Comparison of ENCODE assay signal across 38 mouse cellular contexts in the genomic region with DNA sequence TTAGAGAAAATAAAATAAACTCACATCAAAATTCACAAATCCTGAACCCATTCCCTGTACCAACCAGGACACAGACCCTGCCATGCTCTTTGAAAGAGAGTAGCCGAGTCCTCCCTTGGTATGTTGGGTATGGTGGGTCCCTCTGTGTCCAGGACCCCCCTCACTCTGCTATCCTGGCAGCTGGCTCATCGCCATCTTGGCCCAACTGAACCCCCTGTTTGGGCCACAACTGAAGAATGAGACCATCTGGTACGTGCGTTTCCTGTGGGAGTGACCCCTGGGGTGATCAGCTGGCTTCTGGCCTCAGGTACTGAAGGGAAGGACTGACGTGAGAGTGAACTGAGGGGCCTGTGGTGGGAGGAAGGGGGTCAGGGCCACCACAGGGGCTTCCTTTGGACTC. TPM values are rescaled to one million over a fixed set of nuclear protein-coding genes. Genes with fewer than 3 reads are reported as not detected.
DNase-seq lines count a peak whose midpoint lies in the region; ATAC-seq lines count a peak whose summit lies in the region.
"Had no signal": no experiment of that assay in that cellular context is flagged by ENCODE, and none has a peak within 500 bp of the region (broad histone marks: within the 10 kb centered on the region; RNA-seq: fewer than 3 reads in every experiment).

No protein-coding gene starts in this region.

- no peak overlapping the region for H3K27ac ChIP-seq in hindbrain, embryonic 13.5 days
- no peak overlapping the region for H3K27ac ChIP-seq in hindbrain, embryonic 12.5 days
- no peak overlapping the region for H3K27ac ChIP-seq in midbrain, embryonic 13.5 days
- H3K27ac ChIP-seq in midbrain, embryonic 16.5 days (ENCODE audit: low read length): no peak overlapping the region
- H3K27ac ChIP-seq: hindbrain, embryonic 15.5 days; kidney, embryonic 15.5 days; liver, embryonic 15.5 days; midbrain, embryonic 12.5 days; neural tube, embryonic 12.5 days; stomach, postnatal 0 days had no signal

- peak; percentile 39 to 59 for DNase-seq in adrenal gland, adult (ENCODE audit: inconsistent age in 2 of 2, low spot score in 1 of 2)
- no peak for DNase-seq in adrenal gland, postnatal 10 days
- peak; percentile 47 to 49 for DNase-seq in cerebellum, postnatal 10 days
- DNase-seq: thymus, adult 18-20 months had no signal

- ATAC-seq in cerebellum, adult (ENCODE audit: insufficient number of reproducible peaks, low FRiP score, low TSS enrichment): no peak
- ATAC-seq in hindbrain, embryonic 13.5 days (ENCODE audit: low FRiP score): no peak
- ATAC-seq in hindbrain, embryonic 12.5 days (ENCODE audit: low FRiP score): no peak
- ATAC-seq in midbrain, embryonic 13.5 days: no peak
- ATAC-seq in midbrain, embryonic 16.5 days: no peak
- ATAC-seq: forebrain, embryonic 16.5 days had no signal

- no peak overlapping the region for H3K4me3 ChIP-seq in hindbrain, embryonic 13.5 days
- no peak overlapping the region for H3K4me3 ChIP-seq in hindbrain, embryonic 12.5 days
- no peak overlapping the region for H3K4me3 ChIP-seq in midbrain, embryonic 13.5 days (replicated peaks)
- no peak overlapping the region for H3K4me3 ChIP-seq in midbrain, embryonic 16.5 days (ENCODE audit: low read depth, low read length)
- H3K4me3 ChIP-seq: erythroblast, embryonic 14.5 days; heart, embryonic 10.5 days; hindbrain, embryonic 15.5 days; kidney, embryonic 15.5 days; liver, embryonic 15.5 days; neural tube, embryonic 12.5 days had no signal

- peaks cover 38% of the 10 kb centered on the region for H3K4me1 ChIP-seq in hindbrain, embryonic 13.5 days (replicated peaks)
- peaks cover 25% of the 10 kb centered on the region for H3K4me1 ChIP-seq in hindbrain, embryonic 12.5 days
- H3K4me1 ChIP-seq in midbrain, embryonic 13.5 days (replicated peaks): peaks cover 28% of the 10 kb centered on the region
- peaks cover 25% of the 10 kb centered on the region for H3K4me1 ChIP-seq in midbrain, embryonic 16.5 days (ENCODE audit: control insufficient read depth, insufficient read depth, low read length)

- H3K9ac ChIP-seq in hindbrain, embryonic 13.5 days: peak overlapping the region; percentile 19; the same call in 1 of the 2 replicates
- H3K9ac ChIP-seq in hindbrain, embryonic 12.5 days: no peak overlapping the region
- 0 out of 2 replicates have a peak overlapping the region, but pooled peaks have one; percentile 44 for H3K9ac ChIP-seq in midbrain, embryonic 13.5 days (replicated peaks)
- H3K9ac ChIP-seq in midbrain, embryonic 16.5 days (ENCODE audit: low read depth, low read length): no peak overlapping the region
- H3K9ac ChIP-seq: hindbrain, embryonic 15.5 days; kidney, embryonic 15.5 days; liver, embryonic 15.5 days; midbrain, embryonic 12.5 days; neural tube, embryonic 12.5 days had no signal

- H3K4me2 ChIP-seq in hindbrain, embryonic 13.5 days: no peak overlapping the region
- no peak overlapping the region for H3K4me2 ChIP-seq in hindbrain, embryonic 12.5 days (replicated peaks)
- H3K4me2 ChIP-seq in midbrain, embryonic 13.5 days (replicated peaks): no peak overlapping the region
- no peak overlapping the region for H3K4me2 ChIP-seq in midbrain, embryonic 16.5 days (ENCODE audit: low read length)
- H3K4me2 ChIP-seq: kidney, embryonic 15.5 days; liver, embryonic 15.5 days had no signal

- H3K36me3 ChIP-seq in hindbrain, embryonic 13.5 days: peaks cover 33% of the 10 kb centered on the region
- H3K36me3 ChIP-seq in hindbrain, embryonic 12.5 days: peaks cover 26% of the 10 kb centered on the region
- H3K36me3 ChIP-seq in midbrain, embryonic 13.5 days: peaks cover 37% of the 10 kb centered on the region
- H3K36me3 ChIP-seq in midbrain, embryonic 16.5 days (ENCODE audit: control insufficient read depth, insufficient read depth, low read length): peaks cover 17% of the 10 kb centered on the region
- H3K36me3 ChIP-seq: kidney, embryonic 15.5 days; liver, embryonic 15.5 days had no signal

- H3K9me3 ChIP-seq in hindbrain, embryonic 13.5 days: no peaks in the 10 kb centered on the region
- no peaks in the 10 kb centered on the region for H3K9me3 ChIP-seq in hindbrain, embryonic 12.5 days (replicated peaks)
- no peaks in the 10 kb centered on the region for H3K9me3 ChIP-seq in midbrain, embryonic 13.5 days
- no peaks in the 10 kb centered on the region for H3K9me3 ChIP-seq in midbrain, embryonic 16.5 days (replicated peaks; ENCODE audit: control insufficient read depth, low read length, poor library complexity, severe bottlenecking)
- H3K9me3 ChIP-seq: heart, embryonic 10.5 days; hindbrain, embryonic 15.5 days; kidney, embryonic 15.5 days; liver, embryonic 15.5 days; midbrain, embryonic 12.5 days; neural tube, embryonic 12.5 days had no signal

- H3K27me3 ChIP-seq in hindbrain, embryonic 13.5 days: no peaks in the 10 kb centered on the region
- no peaks in the 10 kb centered on the region for H3K27me3 ChIP-seq in hindbrain, embryonic 12.5 days
- no peaks in the 10 kb centered on the region for H3K27me3 ChIP-seq in midbrain, embryonic 13.5 days
- no peaks in the 10 kb centered on the region for H3K27me3 ChIP-seq in midbrain, embryonic 16.5 days (ENCODE audit: control insufficient read depth, insufficient read depth, low read depth, low read length)
- H3K27me3 ChIP-seq: hindbrain, embryonic 15.5 days; kidney, embryonic 15.5 days; neural tube, embryonic 12.5 days had no signal

- 74% methylated on average over 5 of the region's 5 CpGs for WGBS in hindbrain, embryonic 13.5 days
- 84% methylated on average over 5 of the region's 5 CpGs for WGBS in hindbrain, embryonic 12.5 days
- WGBS in midbrain, embryonic 13.5 days: 74% methylated on average over 5 of the region's 5 CpGs
- 78% methylated on average over 5 of the region's 5 CpGs for WGBS in midbrain, embryonic 16.5 days

RNA-seq across cellular contexts. Expression of a gene that starts 2.4 kb away (rescaled TPM):
- total RNA-seq in adrenal gland, postnatal 10 days (2021): 10 to 100 TPM; 35.9 to 42.8 TPM
- 184 and 189 TPM in 2 replicates for polyA plus RNA-seq in hindbrain, embryonic 13.5 days (2015; fragmentation: Nextera tagmentation; extraction: Ambion mirVana)
- 74.7 and 75.0 TPM in 2 replicates for polyA plus RNA-seq in hindbrain, embryonic 12.5 days (2016; fragmentation: Nextera tagmentation; extraction: Ambion mirVana)
- polyA plus RNA-seq in midbrain, embryonic 13.5 days (2015; fragmentation: Nextera tagmentation; extraction: Ambion mirVana): 174 and 176 TPM in 2 replicates
- polyA plus RNA-seq in midbrain, embryonic 16.5 days (2015; fragmentation: Nextera tagmentation; extraction: Ambion mirVana): 302 and 362 TPM in 2 replicates
- total RNA-seq: CH12.LX had no signal
- polyA plus RNA-seq: activated CD4-positive, CD25-positive, alpha-beta regulatory T cell, adult 4 months; erythroblast, embryonic 14.5 days had no signal

RNA-seq across cellular contexts. Expression of a gene that starts 14.7 kb away (rescaled TPM):
- total RNA-seq in adrenal gland, postnatal 10 days (2021): 10 to 100 TPM; 25.1 to 27.3 TPM
- 20.8 and 22.1 TPM in 2 replicates for polyA plus RNA-seq in hindbrain, embryonic 13.5 days (2015; fragmentation: Nextera tagmentation; extraction: Ambion mirVana)
- 19.7 and 22.5 TPM in 2 replicates for polyA plus RNA-seq in hindbrain, embryonic 12.5 days (2016; fragmentation: Nextera tagmentation; extraction: Ambion mirVana)
- polyA plus RNA-seq in midbrain, embryonic 13.5 days (2015; fragmentation: Nextera tagmentation; extraction: Ambion mirVana): 20.8 and 21.2 TPM in 2 replicates
- 27.5 and 27.9 TPM in 2 replicates for polyA plus RNA-seq in midbrain, embryonic 16.5 days (2015; fragmentation: Nextera tagmentation; extraction: Ambion mirVana)

RNA-seq across cellular contexts. Expression of a gene that starts 32.7 kb away (rescaled TPM):
- total RNA-seq in adrenal gland, postnatal 10 days (2021): 100 to 1,000 TPM; 198 to 328 TPM
- polyA plus RNA-seq in hindbrain, embryonic 13.5 days (2015; fragmentation: Nextera tagmentation; extraction: Ambion mirVana): 5.2 and 6.0 TPM in 2 replicates
- polyA plus RNA-seq in hindbrain, embryonic 12.5 days (2016; fragmentation: Nextera tagmentation; extraction: Ambion mirVana): 1.8 and 3.3 TPM in 2 replicates
- polyA plus RNA-seq in midbrain, embryonic 13.5 days (2015; fragmentation: Nextera tagmentation; extraction: Ambion mirVana): 2.5 and 2.9 TPM in 2 replicates
- 5.3 and 5.7 TPM in 2 replicates for polyA plus RNA-seq in midbrain, embryonic 16.5 days (2015; fragmentation: Nextera tagmentation; extraction: Ambion mirVana)
- total RNA-seq: common myeloid progenitor, adult 5-6 weeks had no signal
- polyA plus RNA-seq: erythroblast, embryonic 14.5 days had no signal

RNA-seq across cellular contexts. Expression of a gene that starts 49.5 kb away (rescaled TPM):
- not detected for total RNA-seq in adrenal gland, postnatal 10 days (2021)
- polyA plus RNA-seq in hindbrain, embryonic 13.5 days (2015; fragmentation: Nextera tagmentation; extraction: Ambion mirVana): 0.56 TPM in 1 of 2 replicates, not detected in the other
- polyA plus RNA-seq in hindbrain, embryonic 12.5 days (2016; fragmentation: Nextera tagmentation; extraction: Ambion mirVana): not detected in 2 replicates
- polyA plus RNA-seq in midbrain, embryonic 13.5 days (2015; fragmentation: Nextera tagmentation; extraction: Ambion mirVana): not detected in 2 replicates
- not detected in 2 replicates for polyA plus RNA-seq in midbrain, embryonic 16.5 days (2015; fragmentation: Nextera tagmentation; extraction: Ambion mirVana)
- total RNA-seq: adrenal gland, adult 8-10 months; CH12.LX; common myeloid progenitor, adult 5-6 weeks; ES-E14; gastrocnemius, postnatal 10 days; heart, postnatal 4 days; layer of hippocampus, adult 18-20 months; layer of hippocampus, postnatal 10 days; left cerebral cortex, adult 18-20 months; megakaryocyte, adult 5-6 weeks had no signal
- polyA plus RNA-seq: activated CD4-positive, CD25-positive, alpha-beta regulatory T cell, adult 4 months; C2C12; embryonic facial prominence, embryonic 14.5 days; erythroblast, embryonic 14.5 days; forebrain, embryonic 11.5 days; forebrain, embryonic 16.5 days; gonadal fat pad, adult 2 months; heart, embryonic 10.5 days; heart, embryonic 16.5 days; hindbrain, embryonic 15.5 days; intestine, embryonic 14.5 days; kidney, embryonic 15.5 days; limb, embryonic 11.5 days; liver, embryonic 15.5 days; lung, embryonic 16.5 days; midbrain, embryonic 12.5 days; neural tube, embryonic 12.5 days; spleen, adult 2 months; stomach, postnatal 0 days had no signal

RNA-seq across cellular contexts. Expression of a gene that starts 53.8 kb away (rescaled TPM):
- 10 to 100 TPM; 37.6 to 42.0 TPM for total RNA-seq in adrenal gland, postnatal 10 days (2021)
- polyA plus RNA-seq in hindbrain, embryonic 13.5 days (2015; fragmentation: Nextera tagmentation; extraction: Ambion mirVana): 39.3 and 41.8 TPM in 2 replicates
- 43.1 and 43.9 TPM in 2 replicates for polyA plus RNA-seq in hindbrain, embryonic 12.5 days (2016; fragmentation: Nextera tagmentation; extraction: Ambion mirVana)
- 44.6 and 47.2 TPM in 2 replicates for polyA plus RNA-seq in midbrain, embryonic 13.5 days (2015; fragmentation: Nextera tagmentation; extraction: Ambion mirVana)
- 48.2 and 48.8 TPM in 2 replicates for polyA plus RNA-seq in midbrain, embryonic 16.5 days (2015; fragmentation: Nextera tagmentation; extraction: Ambion mirVana)

Comparison
In these comparisons a context has a peak if more than half of its experiments do, and no peak if none do; other contexts are left out.
1. H3K9ac ChIP-seq: peak in hindbrain, embryonic 13.5 days (single experiment) and midbrain, embryonic 13.5 days (single experiment); none in hindbrain, embryonic 12.5 days (single experiment) and midbrain, embryonic 16.5 days (single experiment).